Mouse (Mus musculus): ENCODE measurements around the gene Nsmce1. TPM values are rescaled to one million over a fixed set of nuclear protein-coding genes. Genes with fewer than 3 reads are reported as not detected.

The Nsmce1 gene
- polyA plus RNA-seq, 1 experiment, result not detected

DNA sequence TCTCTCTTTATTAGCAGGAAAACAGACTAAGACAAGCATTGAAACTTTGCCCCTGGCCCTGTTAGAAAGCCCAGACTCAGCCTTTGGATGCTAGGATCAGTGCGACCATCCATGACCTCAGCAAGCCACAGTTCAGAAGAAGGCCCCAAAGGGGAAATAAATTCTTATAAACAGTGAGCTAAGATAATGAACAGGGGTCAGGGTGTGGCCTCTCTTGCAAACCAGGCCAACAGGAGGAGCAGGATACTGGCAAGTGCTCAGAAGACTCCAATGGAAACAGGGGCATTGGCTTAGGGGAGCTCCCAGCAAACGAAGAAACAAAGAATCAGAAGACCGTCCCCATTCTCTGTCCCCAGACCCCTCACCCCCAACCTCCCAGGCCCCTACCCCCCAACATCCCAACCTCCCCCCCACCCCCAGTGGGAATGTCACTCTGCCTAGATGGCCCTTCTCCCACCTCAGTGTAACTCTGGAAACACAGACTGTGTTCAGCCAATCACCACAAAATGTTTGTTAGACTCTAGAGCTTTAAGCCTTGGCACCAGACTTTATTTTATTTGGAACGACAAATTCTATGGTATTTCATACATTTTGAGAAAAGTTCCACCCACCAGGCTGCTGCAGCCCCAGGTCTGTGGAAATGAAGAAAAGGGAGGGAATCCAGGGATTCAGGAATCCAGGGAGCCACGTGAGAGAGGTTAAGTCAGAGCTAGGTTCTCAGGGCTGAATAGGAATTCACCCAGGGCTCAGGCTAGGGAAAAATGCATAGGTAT lies 23.9 kb upstream of the Nsmce1 start:
- H3K4me1 ChIP-seq (ENCODE audit: control insufficient read depth, insufficient read depth, low read length), result no peaks in the 10 kb centered on the region
- no peak overlapping the region for H3K27ac ChIP-seq (ENCODE audit: insufficient read depth, low read depth, low read length)
- no peak for TF ChIP-seq POLR2A (IDR thresholded peaks at IDR 0.05; ENCODE audit: insufficient read depth, low read depth, low read length)
- TF ChIP-seq CTCF (IDR thresholded peaks at IDR 0.05; ENCODE audit: insufficient read depth, low read depth, low read length), result no peak
- 69% methylated on average over 5 of the region's 5 CpGs for WGBS
- H3K4me3 ChIP-seq (ENCODE audit: insufficient read depth, low read depth, low read length), result no peak overlapping the region

DNA sequence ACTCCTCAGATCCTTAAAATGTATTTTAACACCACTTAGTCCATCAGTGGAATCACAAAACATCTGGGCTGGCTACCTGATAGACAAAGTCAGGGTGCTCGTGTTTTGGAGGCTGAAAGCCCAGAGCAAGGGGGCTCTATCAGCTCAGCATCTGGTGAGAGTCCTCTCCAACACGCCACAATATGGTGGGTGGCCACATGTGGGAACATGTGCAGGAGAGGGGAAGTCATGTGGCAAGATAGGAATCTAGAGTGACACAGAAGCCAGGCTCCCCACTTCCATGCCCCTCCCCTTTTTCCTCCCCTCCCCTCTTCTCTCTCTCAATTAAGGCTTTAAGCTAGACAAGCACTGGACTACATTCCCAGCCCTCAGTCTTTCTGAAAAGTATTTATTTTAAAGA lies 20.5 kb upstream of the Nsmce1 start:
- Histone ChIP-seq H3K27ac (ENCODE audit: insufficient read depth, low read depth, low read length) (no peak overlapping the region), H3K4me1 (ENCODE audit: control insufficient read depth, insufficient read depth, low read length) (no peaks in the 10 kb centered on the region), H3K4me3 (ENCODE audit: insufficient read depth, low read depth, low read length) (no peak overlapping the region)
- WGBS, result 87% methylated on average over 2 of the region's 2 CpGs
- TF ChIP-seq POLR2A (IDR thresholded peaks at IDR 0.05; ENCODE audit: insufficient read depth, low read depth, low read length) (no peak), CTCF (IDR thresholded peaks at IDR 0.05; ENCODE audit: insufficient read depth, low read depth, low read length) (no peak)

DNA sequence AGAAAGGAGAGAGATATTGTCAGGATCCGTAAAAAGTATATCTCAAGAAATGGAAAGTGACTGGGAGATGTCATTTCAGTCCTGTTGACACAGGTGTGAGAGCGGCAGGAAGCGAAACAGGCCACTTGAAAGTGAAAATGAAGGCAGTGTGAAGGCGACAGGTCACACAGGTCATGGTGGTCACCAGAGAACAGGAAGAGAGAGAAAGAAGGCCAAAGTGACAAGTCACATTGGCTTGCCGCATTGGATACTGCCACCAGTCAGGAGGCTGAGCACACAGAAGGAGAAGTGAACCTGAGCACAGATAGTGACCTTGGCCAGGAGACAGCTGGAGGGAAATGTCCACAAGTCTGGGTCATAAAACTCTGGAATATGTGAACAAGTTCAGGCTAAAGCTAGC lies 20.0 kb upstream of the Nsmce1 start:
- H3K27ac ChIP-seq (ENCODE audit: insufficient read depth, low read depth, low read length), result no peak overlapping the region
- no peaks in the 10 kb centered on the region for H3K4me1 ChIP-seq (ENCODE audit: control insufficient read depth, insufficient read depth, low read length)
- H3K4me3 ChIP-seq (ENCODE audit: insufficient read depth, low read depth, low read length), result no peak overlapping the region
- WGBS, result 93% methylated on average over 5 of the region's 5 CpGs
- TF ChIP-seq POLR2A (IDR thresholded peaks at IDR 0.05; ENCODE audit: insufficient read depth, low read depth, low read length) (no peak), CTCF (IDR thresholded peaks at IDR 0.05; ENCODE audit: insufficient read depth, low read depth, low read length) (no peak)

DNA sequence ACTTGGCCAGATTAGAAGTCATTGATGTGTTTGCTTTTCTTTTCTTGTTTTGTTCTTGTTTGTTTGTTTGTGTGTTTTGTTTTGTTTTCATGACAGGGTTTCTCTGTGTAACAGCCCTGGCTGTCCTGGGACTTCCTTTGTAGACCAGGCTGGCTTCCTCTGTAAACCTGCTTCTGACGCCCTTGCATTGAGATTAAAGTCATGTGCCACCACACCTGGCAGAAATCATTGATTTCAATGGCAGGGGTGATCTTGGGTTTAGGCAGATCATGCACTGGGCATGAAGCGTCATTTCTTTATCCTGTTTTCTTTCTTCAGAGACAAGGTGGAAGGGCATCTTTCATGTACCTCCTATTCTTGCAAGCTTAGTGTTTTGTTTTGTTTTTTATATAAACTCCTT lies 15.9 kb upstream of the Nsmce1 start:
- no peak for TF ChIP-seq CTCF (IDR thresholded peaks at IDR 0.05; ENCODE audit: insufficient read depth, low read depth, low read length)
- no peak for TF ChIP-seq POLR2A (IDR thresholded peaks at IDR 0.05; ENCODE audit: insufficient read depth, low read depth, low read length)
- Histone ChIP-seq H3K4me1 (ENCODE audit: control insufficient read depth, insufficient read depth, low read length) (no peaks in the 10 kb centered on the region), H3K27ac (ENCODE audit: insufficient read depth, low read depth, low read length) (no peak overlapping the region), H3K4me3 (ENCODE audit: insufficient read depth, low read depth, low read length) (no peak overlapping the region)
- 92% methylated on average over 2 of the region's 2 CpGs for WGBS

DNA sequence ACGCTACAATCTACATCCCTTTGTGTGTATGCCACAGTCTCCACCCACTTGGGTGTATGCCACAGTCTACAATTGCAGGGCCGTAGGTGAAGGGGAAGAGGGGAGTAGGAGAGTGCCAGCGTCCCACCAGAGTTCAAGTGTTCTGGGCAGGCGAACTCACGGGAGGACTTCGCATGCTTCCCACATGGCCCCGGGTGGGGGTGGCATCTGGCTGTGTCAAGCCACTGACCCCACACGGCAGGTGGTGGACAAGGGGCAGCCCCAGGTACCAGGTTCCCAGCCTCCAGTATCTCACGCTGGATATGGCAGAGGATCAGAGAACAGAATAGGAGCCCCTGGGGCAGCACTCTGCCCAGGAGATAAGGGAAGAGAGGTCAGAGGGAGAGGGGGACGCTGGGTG lies 14.2 kb upstream of the Nsmce1 start:
- no peak overlapping the region for H3K4me3 ChIP-seq (ENCODE audit: insufficient read depth, low read depth, low read length)
- H3K4me1 ChIP-seq (ENCODE audit: control insufficient read depth, insufficient read depth, low read length), result no peaks in the 10 kb centered on the region
- TF ChIP-seq POLR2A (IDR thresholded peaks at IDR 0.05; ENCODE audit: insufficient read depth, low read depth, low read length), result no peak
- no peak for TF ChIP-seq CTCF (IDR thresholded peaks at IDR 0.05; ENCODE audit: insufficient read depth, low read depth, low read length)
- H3K27ac ChIP-seq (ENCODE audit: insufficient read depth, low read depth, low read length), result no peak overlapping the region
- WGBS, result 79% methylated on average over 10 of the region's 10 CpGs

DNA sequence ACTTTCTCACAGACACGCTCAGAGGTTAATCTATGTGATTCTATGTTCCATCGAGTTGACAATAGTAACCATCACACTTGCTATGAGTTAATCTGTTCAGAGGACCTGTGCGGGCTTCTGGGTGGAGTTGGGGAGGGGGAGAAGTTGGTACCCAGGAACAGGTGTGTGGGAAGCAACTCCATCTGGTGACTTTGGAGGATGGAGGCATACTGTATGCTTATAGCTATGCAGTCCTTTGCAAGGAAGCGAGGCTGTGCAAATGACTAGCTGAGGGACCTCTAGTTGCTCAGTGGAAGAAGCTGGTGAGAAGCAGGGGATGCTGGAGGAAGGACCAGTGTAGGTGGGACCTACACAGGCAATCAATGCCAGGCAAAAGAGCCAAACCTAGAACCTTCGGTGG lies 13.2 kb upstream of the Nsmce1 start:
- Histone ChIP-seq H3K4me1 (ENCODE audit: control insufficient read depth, insufficient read depth, low read length) (no peaks in the 10 kb centered on the region), H3K4me3 (ENCODE audit: insufficient read depth, low read depth, low read length) (no peak overlapping the region), H3K27ac (ENCODE audit: insufficient read depth, low read depth, low read length) (no peak overlapping the region)
- WGBS, result 92% methylated on average over 5 of the region's 5 CpGs
- no peak for TF ChIP-seq POLR2A (IDR thresholded peaks at IDR 0.05; ENCODE audit: insufficient read depth, low read depth, low read length)

DNA sequence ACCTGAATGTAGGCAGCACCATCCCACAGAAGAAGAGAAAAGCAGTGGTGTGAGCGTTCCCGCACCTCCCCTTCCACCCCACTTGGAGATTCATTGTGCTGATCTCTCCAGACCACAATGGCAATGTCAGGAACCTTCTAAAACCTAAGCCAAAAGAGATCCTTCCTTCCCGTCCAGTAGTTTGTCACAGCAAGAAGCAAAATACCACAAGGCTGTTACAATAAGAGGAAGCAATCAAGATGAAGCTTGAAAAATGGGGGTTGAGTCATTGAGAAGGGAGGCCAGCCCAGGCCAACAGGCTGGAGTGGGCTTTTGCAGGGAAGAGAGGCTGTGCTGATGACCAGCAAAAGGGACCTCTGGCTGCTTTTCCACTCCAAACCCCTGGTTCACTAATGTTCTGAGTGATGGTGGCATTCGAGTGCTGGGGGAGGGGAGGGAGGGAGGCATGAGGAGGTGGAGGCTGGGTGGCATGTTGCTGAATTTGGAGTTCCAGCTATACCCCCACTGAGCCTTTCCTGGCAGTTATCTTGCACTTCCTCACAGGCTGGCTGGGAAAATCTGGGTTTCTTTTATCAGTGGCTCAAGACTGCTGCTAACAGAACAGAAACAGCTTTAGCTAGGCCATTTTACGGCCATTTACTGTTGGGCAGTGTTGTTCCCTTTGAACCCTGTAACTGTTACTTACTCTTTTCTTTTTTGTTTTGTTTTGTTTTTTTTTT lies 12.1 kb upstream of the Nsmce1 start:
- Histone ChIP-seq H3K4me3 (ENCODE audit: insufficient read depth, low read depth, low read length) (no peak overlapping the region), H3K4me1 (ENCODE audit: control insufficient read depth, insufficient read depth, low read length) (no peaks in the 10 kb centered on the region), H3K27ac (ENCODE audit: insufficient read depth, low read depth, low read length) (no peak overlapping the region)
- 79% methylated on average over 5 of the region's 5 CpGs for WGBS
- TF ChIP-seq CTCF (IDR thresholded peaks at IDR 0.05; ENCODE audit: insufficient read depth, low read depth, low read length) (no peak), POLR2A (IDR thresholded peaks at IDR 0.05; ENCODE audit: insufficient read depth, low read depth, low read length) (no peak)

DNA sequence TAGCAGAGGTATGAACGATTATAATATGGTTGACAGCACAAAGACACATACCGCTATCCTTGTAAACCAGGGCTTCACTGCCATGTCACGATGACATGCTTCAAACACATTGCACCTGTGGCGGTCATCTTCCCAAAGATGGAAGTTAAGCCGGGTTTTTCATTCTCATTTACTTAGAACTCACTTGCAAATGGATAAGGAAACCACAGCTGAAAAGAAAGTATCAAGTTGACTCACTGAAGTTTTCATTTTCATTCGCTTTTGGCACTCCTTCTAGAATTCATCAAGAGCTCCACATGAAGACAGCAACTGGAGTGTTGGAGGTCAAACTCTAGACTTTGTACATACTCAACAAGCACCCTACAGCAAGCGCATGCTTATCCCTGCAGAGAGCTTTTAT lies 9.5 kb upstream of the Nsmce1 start:
- Histone ChIP-seq H3K4me1 (ENCODE audit: control insufficient read depth, insufficient read depth, low read length) (no peaks in the 10 kb centered on the region), H3K4me3 (ENCODE audit: insufficient read depth, low read depth, low read length) (no peak overlapping the region), H3K27ac (ENCODE audit: insufficient read depth, low read depth, low read length) (no peak overlapping the region)
- WGBS, result 93% methylated on average over 7 of the region's 7 CpGs
- no peak for TF ChIP-seq CTCF (IDR thresholded peaks at IDR 0.05; ENCODE audit: insufficient read depth, low read depth, low read length)
- TF ChIP-seq POLR2A (IDR thresholded peaks at IDR 0.05; ENCODE audit: insufficient read depth, low read depth, low read length), result no peak

Measured in olfactory bulb, adult 2 months (tissue).